Mouse (Mus musculus): ENCODE measurements around the gene Ctnnb1.

- TF ChIP-seq POLR2A (IDR thresholded peaks at IDR 0.05; ENCODE audit: borderline replicate concordance, low read depth, low read length) (no peak), CTCF (IDR thresholded peaks at IDR 0.05; ENCODE audit: low read depth, low read length) (no peak)
Measured at GRCm38 (mm10) chr9:120897269-120897668, 31.7 kb upstream of the Ctnnb1 start.

All from bone marrow macrophage, adult 2 months (primary cell).